Mouse (Mus musculus) retina, postnatal 1 day (tissue): ENCODE results near the gene Pdcl.

Experiments
- DNase-seq: peaks from one replicate; pipeline ENCODE4 v3.0.0-alpha.2; 2012

Pdcl gene

DNA sequence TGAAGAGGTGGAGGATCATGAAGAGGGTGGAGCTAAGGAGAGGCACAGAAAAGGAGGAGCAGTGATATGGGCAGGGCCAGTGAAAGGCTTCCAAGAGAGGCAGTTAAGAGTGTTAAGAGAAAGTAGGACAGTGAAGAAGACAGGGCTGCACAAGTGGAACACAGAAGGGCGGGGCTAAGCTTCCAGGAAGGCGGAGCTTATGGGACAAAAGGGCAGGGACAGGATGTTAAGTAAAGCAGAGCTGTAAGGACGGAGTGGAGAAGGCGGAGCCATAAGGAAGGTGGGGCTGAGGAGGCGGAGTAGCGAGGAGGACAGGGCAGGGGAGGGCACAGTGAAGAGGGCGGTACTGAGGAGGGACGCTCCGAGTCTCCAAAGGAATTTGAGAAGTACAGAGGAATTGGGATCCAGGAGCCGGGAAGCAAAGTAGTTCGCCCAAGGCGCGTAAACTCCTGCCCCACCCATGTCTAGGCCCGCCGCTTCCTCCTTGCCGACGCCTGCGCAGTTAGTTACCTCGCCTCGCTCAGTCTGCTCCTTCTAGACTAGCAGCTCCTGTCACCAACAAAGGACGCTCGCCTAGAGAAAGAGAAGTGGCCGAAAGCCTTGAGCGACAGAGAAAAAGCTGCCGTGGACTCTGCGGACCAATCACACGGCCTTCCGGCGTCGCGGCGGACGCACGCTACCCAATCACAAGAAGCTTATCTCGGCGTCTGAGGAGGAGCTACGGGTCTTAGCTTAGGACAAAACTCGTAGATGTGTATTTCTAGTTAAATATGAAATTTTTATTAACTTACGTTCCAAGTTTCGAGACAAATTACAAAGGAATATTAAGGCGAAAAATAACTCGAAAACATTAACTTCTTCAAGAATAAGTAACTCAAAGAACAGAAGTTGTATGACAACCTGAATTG is at the start of gene Pdcl:
Gene Pdcl, minus strand, starts transcription at position 700 of the 908 bp plus-strand sequence.
- peak; percentile 98 for DNase-seq

DNA sequence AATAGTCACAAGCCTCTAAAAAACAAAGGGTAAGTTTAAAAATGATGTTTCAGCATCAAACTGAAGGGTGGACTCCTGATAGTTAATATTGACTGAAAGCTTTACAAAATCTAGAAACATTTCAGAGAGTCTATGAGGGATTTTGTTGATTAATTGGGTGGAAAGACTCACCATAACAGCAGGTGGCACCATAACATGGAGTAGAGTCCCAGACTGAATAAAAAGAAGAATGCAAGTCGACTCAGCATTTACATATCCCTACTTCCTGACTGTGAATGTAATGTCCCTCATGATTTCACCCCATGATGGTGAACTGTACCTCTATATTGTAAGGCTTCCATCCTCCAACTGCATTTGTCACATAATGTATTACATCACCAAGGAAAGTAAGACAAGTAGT is 36.4 kb upstream of the Pdcl start:
- peak; percentile 5 for DNase-seq

DNA sequence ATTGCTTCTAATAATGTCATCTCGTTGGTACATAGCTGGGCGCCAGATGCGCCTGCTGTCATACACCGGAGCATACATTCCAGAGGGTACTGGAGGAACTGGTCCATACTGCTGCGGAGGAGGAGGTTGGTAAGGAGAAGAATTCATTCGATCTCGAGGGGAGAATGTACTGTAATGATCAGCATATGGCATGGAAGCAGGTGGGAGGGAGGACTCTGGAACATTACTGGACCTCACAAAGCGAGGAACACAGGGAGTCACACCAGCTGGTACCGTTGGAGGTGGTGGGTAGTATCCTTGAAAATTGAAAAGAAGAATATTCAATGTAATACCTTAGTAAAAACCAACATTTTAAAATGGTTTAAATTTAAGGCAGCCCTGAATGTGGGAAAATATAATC is 23.8 kb upstream of the Pdcl start:
- no peak for DNase-seq

DNA sequence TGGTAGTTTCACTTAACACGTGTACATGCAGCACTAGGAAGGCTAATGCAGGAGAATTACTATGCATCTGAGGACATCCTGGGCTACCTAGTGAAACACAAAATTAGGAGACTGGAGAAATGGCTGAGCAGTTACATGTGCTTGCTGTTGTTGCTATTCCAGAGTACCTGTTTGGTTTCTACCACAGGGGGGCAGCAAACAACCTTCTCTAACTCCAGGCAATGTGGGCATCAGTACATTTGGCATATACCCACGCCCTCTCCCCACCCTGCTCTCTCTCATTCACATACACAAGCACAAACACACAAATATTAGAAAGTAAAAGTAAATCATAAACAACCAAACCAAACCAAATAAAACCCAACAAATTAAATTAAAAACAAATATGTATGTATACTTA is 21.1 kb upstream of the Pdcl start:
- DNase-seq = peak; percentile 81

DNA sequence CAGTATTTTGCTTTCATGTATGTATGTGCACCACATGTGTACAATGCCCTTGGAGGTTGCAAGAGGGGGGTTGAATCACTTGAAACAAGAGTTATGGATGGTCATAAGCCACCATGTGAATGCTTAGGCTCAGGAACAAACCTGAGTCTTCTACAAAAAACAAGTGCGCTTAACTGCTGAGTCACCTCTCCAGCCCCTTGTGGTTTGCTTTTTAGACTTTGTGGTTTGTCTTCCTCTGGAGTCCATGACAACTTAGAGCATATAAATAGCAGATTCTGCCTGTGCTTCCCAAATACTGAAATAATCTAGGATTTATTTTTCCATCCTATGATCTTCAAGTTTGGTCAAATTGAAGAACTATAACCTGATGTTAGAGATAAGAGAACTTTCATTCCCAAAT is 16.9 kb upstream of the Pdcl start:
- no peak for DNase-seq

DNA sequence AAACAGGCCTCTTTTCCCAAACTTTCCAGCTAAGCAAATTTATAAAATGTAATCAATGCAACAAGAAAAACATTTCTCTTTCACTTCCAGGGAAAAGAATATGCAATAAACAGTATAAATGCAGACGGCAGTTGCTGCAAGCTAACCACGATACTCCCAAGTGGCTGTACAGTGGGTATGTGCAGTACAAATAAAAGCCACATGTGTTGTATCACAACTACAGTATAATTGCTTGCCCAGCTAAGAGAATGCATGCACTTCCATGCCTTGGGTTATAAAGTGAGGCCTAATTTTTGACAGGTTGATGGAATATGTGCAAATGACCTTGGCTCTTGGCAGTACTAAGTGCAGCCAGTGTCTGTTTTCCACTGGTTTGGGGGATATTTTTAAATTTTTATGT is 11.5 kb upstream of the Pdcl start:
- no peak for DNase-seq

DNA sequence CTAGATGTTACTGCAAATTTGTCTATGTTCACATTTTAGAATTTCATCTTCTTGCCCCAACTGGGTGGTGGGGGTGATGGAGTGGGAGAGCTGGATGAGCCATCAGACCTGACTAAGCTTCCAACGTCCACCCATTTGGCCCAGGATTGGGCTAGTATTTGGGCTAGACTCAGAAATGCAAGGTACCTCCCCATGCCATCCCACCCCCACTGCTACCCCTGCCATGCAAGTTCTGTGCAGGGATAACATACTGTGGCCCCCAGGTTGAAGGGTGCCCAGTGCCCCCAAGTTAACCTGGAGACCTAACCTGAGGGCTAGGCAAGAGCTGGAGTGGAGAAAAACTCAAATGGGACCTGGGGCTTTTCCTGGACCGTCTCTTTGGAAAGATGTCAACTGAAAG is 776 bp upstream of the Pdcl start:
- DNase-seq = no peak

DNA sequence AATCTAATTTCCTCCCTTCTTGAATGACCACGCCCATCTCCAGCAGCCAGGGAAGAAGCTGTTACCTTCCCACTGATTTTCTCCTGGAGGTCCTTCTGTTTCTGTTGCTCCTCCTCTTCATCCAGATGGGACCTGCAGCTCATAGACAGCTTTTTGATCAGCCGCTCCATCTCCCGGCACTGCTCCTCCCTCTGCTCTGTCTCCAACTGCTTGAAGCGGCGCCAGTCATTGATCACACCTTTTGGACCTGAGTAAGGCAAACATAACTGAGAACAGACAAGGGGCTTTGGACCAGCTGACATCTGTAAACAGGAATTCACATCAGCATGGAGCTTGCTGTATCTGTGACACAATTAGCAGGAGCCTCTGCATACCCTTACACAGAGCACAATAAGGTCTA is 3.6 kb downstream of the Pdcl start:
- DNase-seq = no peak

DNA sequence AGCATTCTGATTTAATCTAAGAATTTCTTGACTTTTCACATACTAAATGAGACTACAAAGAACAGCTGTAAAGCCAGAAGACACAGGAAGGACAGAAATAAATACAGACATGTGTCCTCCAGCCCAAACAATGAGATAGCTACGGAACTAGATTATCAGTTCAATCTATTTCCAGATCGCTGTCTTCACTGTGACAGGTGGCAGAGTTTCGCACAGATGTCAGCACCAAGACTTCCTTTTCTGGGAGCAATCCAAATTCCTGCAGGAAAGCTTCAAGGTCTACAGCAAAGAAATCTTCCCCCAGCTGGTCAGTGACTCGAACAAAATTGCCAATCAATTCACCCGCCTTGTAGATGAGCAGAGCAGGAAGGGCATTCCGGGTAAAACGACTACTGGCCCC is 7.5 kb downstream of the Pdcl start:
- DNase-seq = no peak

DNA sequence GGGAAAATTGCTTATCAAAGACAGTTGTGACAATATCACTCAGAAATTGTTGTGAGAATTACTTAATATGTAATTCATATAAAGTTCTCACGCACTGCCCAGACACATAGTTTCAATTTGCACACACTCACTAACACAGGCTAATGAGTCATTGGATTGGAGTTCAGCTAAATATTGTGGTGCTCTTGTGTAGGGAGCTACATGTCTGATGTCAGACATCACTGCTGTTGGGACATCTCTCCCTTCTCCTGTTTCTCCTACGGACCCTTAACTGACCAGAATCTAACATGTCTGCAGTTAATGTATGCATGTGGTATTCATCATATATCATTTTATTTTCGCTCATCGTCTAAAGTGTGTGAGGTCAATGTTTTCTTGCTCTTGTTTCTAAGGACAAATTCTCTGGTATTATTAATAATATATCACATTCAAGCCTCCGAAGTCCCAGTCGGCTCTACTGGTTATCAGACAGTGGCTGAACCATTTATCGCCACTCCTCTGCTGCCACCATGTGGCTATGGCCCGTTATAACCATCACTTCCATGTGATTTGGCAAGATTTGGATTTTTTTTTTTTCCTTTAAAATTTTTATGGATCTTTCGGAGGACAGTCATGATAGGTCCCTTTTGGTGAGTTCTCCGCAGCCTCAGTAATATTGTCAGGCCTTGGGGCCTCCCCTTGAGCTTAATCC is 20.5 kb downstream of the Pdcl start:
- peak; percentile 67 for DNase-seq

DNA sequence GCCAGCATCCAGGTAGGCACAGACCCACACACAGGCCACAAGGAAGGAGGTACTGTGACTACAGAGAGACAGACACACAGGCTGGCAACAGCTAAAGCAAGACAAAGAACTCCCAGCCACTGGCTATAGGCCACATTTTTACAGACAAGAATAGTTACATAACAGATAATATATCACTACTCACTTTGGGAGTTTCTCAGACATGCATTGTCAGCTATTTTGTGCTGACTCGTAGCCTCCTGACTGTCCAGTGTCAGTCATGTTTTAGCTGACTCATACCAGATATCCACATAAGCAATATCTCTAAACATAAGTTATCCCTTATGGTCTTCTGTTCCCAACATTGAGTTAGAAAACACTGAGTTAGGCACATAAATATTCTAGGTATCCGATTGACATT is 25.8 kb downstream of the Pdcl start:
- DNase-seq = no peak

DNA sequence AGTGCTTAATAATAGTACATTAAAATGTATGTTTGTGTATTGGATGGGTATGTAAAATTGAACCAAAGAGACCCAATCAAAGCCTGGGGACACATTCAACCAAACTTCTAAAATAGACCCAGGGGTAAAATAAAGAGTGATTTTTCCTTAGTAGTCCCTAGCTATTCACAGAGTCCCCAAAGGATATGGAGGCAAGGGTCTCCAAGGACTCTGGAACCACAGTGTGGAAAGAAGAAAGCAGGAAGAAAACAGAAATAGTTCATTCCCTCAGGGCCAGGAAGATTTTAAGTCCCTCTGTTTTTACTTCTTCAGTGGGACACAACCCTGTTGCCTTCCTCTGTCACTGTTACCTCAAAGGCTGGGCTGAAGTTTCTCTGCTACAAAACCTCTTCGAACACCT is 32.9 kb downstream of the Pdcl start, which contains the start of gene Olfr368:
Gene Olfr368, plus strand, starts transcription at position 301 of the 400 bp plus-strand sequence.
- DNase-seq = no peak
